Mouse (Mus musculus) frontal cortex, postnatal 14 days (tissue): ENCODE measurements around the gene Asphd2.

Experiments
- DNase-seq, 2 experiments: peaks; one replicate each; pipeline ENCODE4 v3.0.0; 2022; ENCODE audit warnings: low spot score in 2 of 2

The Asphd2 gene

GRCm38 (mm10) chr5:112391002-112391401 lies 3.7 kb downstream of the Asphd2 start:
- no peak for DNase-seq

DNA sequence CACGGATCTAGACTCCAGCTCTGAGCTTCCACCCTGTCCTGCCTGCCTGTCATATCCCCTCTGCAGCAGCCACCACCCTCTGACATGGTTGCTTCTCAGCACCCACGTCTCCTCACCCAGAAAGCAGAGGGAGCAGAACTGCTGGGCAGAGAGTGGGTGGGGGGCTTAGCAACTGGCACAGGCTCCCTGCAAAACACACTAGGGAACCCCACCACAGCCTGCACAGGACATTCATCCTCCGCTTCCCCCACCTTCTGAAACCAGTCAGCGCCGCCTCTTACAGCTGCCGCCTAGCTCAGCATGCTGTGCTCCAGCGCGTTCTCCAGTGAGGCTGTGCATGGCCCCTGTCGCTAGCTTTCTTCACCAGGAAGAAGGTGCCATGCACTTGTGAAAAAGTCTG lies 5.3 kb downstream of the Asphd2 start:
- no peak for DNase-seq

GRCm38 (mm10) chr5:112385973-112386372 lies 8.7 kb downstream of the Asphd2 start:
- no peak for DNase-seq

DNA sequence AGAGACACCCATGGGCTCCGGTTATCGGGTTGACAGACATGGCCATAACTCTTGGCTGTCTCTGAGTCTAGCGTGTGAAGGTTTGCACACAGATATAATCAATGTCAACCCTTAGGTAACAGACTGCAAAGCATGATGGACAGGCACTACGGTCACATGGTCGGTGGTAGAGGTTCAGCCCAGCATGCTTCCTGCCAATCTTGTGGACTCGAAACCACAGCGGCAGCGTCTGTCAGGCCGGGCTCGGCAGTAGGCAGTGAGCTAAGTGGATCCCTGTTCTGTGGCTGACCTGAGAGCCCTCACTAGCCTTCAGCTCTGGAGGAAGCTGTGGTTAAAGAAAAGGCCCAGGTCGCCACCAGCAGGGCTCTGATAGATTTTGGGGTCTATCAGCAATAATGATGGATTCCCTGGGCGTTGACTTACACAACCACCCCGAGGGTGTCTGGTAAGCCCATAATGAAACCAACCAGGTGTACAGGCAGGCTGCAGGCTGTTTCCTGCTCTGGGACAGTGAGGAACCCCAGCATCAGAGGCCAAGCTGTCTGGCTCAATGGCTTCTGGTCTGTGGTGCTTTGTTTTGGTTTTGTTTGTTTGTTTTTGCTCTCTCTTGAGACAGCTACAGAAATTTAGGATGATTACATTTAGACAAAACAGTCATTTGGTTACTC lies 9.7 kb downstream of the Asphd2 start:
- no peak for DNase-seq

GRCm38 (mm10) chr5:112382641-112383330 lies 11.9 kb downstream of the Asphd2 start:
- no peak for DNase-seq

DNA sequence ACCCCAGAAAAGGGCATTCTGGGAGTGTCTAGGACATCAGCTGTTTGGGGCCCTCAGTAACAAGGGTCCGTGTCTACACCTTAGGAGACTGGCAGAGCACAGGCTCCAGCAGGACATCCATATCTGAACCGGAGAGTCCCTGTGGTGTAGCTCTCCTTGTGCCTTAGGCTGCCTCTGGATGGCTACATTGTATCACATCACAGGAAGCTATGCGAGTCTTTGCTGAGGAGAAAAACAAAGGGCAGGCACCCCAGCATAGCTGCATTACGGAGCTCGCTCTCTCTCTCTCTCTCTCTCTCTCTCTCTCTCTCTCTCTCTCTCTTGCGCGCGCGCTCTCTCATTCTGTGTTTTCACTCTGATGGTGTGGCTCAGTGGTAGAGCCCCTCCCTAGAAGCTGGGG lies 12.6 kb downstream of the Asphd2 start:
- no peak for DNase-seq

- DNase-seq, result no peak
These were observed 13.5 kb downstream of the Asphd2 start for GRCm38 (mm10) chr5:112381154-112381553.

DNA sequence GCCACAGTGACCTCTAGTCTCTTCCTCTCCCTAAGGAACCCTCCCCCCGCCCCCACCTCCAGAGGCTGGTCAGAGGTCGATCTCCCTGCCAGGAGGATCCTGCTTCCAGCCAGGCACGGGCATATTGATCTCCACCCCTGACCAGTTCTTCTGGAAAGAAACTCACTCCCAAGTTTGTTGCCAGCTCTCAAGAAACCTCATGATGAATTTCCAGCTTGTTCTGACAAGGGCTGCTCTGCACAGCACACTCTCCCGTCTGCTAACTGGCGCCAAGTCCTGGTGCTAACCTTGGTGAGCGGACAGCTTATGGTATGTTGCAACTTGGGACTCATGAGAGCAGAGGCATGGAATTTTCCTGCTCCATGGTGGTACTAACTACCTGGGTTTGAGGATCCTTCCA lies 15.9 kb downstream of the Asphd2 start:
- DNase-seq, result no peak

- no peak for DNase-seq
These were observed 17.3 kb downstream of the Asphd2 start for GRCm38 (mm10) chr5:112377380-112377779.

DNA sequence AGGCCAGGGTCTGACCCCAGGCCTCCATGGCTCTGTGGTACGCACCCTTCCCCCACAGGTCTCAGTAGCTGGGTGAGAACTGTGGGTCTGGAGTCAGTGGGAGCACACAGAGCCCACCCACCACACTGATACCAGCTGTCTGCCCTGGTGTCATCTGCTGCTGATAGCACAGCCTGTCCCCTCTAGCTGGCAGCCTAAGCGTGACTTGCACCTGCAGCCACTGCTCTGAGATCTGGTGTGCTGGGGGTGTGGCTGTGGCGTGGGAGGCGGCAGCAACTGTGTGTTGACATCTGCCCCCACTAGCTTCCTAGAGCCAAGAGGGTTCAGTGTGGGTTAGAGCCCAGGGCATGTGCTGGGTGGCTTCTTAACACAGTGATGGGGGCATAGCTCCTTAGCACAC lies 18.6 kb downstream of the Asphd2 start:
- DNase-seq, result no peak

DNA sequence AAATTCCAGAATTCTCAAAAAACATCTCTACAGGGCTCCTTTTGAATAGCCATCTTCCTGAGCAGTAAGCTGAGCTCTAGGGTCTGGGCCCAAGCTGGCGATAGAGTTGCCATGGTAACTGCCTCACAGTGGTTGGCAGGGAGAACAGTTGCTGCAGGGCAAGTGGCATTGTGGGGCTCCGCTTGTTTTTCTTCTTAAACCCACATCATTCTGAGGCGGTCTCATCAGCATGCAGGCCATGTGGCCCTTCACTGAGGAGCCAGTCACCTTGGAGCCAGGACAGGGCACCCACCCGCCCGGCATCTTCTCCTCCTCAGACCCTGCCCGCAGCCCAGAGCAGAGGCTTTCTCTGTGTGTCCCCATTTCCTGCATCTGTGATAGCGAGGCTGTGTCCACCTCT lies 22.7 kb downstream of the Asphd2 start:
- DNase-seq, result peak; percentile 57 to 77

DNA sequence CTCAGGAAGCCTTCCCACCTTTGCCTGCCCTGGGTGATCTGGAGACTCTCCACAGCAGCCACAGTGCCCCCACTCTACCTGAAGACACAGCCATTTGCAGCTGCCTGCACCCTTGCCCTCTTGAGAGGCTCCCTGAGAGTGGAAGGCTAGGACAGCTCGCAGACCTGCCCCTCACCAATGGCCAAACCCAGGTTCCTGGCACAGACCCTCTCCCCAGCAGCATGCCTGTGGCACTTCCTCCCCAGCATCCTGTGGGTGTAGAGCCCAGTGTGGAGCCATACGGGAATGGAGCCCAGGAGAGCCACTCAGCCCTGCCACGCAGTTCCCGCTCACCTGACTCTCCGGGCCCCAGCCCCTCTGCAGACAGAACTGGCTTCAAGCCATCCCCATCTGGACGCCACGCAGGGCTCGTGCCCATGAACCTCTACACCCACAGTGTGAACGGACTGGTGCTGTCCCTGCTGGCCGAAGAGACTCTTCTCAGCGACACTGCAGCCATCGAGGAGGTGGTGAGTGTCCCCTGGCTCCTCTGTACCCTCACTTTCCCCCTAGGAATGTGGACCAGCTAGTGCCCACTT lies 24.3 kb downstream of the Asphd2 start:
- DNase-seq, result no peak

DNA sequence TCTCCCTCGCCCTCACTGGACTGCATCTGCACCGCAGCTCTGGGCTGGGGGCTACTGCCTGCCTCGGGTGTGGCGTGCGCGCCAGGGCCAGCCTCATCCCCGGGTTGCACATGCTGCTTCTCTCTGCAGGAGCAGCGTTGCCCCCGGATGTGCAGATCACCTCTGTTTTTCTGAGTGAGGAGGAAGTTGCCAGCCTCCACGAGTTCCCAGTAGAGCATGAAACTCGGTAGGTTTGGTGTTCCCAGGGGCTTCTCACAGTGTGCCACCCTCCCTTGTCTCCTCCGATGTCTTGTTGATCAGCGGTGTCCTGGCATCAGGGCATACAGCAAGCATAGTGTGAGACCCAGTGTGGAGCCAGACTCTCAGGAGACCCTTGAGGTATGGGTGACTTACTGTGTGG lies 25.3 kb downstream of the Asphd2 start:
- no peak for DNase-seq

DNA sequence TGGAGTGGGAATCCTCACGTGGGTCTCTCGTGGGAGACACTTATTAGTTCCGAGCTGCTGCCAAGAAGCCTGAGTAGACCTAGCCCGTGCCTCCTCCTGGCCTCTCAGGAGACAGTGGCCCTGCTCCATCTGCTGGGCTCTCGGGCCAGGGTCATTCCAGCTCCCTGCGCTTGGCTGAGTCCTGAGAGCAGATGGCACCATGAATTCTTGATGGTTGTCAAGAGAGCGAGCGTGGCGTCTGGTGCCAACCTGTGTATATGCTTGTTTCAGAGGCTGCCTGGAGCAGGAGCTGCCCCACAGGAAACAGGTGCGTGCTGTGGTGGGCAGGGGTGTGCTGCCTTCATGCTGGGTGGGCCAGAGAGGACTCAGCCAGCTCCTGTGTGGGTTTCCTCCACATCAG lies 26.0 kb downstream of the Asphd2 start:
- no peak for DNase-seq

GRCm38 (mm10) chr5:112367929-112368328 lies 26.7 kb downstream of the Asphd2 start:
- DNase-seq, result no peak

GRCm38 (mm10) chr5:112367338-112367737 lies 27.3 kb downstream of the Asphd2 start:
- no peak for DNase-seq

GRCm38 (mm10) chr5:112366879-112367278 lies 27.8 kb downstream of the Asphd2 start:
- no peak for DNase-seq

DNA sequence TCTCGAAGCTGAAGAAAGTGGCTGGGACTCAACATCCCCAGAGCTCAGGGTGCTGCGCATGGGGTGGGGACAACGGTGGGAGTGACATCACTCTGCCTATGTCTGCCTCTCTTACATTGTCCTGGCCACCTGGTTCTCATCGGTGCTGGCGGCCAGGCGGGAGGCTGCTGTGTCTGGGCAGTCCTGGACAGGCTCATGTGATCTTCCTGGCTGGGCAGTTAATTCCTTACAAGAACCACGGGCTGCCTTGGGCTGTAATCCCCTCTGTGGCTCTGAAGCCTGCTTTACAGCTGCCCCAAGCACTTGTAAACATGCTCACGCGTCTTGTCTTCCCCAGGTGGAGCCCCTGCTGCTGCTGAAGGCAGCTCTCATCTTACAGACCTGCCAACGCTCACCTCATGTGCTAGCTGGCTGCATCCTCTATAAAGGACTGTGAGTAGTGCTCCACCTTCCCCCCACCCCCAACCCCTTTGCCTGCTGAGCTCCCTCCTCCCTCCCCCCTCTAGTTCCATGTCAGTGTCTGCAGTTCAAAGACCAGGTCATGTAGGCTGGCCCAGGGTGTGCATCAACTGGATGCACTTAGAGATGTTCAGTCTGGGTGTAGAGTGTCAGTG lies 30.4 kb downstream of the Asphd2 start:
- no peak for DNase-seq

- DNase-seq, result no peak
These were observed 34.6 kb downstream of the Asphd2 start for GRCm38 (mm10) chr5:112360077-112360476.

- DNase-seq, result no peak
These were observed 35.1 kb downstream of the Asphd2 start for GRCm38 (mm10) chr5:112359520-112359919.

GRCm38 (mm10) chr5:112356322-112356721 lies 38.3 kb downstream of the Asphd2 start:
- no peak for DNase-seq

DNA sequence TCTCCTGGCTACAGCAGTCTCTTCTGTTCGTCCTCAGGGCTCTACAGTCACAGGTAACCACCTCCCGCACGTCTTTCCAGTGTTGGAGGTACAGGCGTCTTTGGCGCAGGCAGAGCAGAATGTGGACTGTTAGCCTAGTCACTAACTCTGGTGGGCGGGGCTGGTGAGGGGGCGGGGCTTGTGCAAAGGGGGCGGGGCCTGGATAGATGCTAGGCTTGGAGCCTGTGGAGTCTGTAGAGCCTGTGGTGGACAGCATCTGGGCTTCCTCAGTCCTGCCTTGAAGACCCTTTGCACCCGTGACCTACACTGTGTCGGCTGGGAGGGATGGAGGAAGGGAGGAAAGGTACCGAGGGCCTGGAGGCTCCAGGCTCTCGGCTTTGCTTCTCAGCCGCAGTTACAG lies 38.8 kb downstream of the Asphd2 start, which contains the start of gene Gm6583:
Gene Gm6583 (minus strand): TSS at position 124 of the 400 bp plus-strand sequence.
- DNase-seq, result no peak

- DNase-seq, result no peak
These were observed 39.2 kb downstream of the Asphd2 start for GRCm38 (mm10) chr5:112355493-112355892.
